Mouse (Mus musculus) megakaryocyte, embryonic 14.5 days (primary cell): ENCODE results near the gene Zfp541. TPM values are rescaled to one million over a fixed set of nuclear protein-coding genes. Genes with fewer than 3 reads are reported as not detected.

ENCODE experiments used
- H3K27me3 ChIP-seq: replicated peaks from 2 replicates; pipeline ENCODE3; 2012; ENCODE audit warnings: inconsistent platforms
- H3K36me3 ChIP-seq: replicated peaks from 2 replicates; pipeline ENCODE3; 2012; ENCODE audit warnings: low read length, inconsistent platforms, mixed read lengths
- H3K4me1 ChIP-seq: 2 replicates; pipeline ENCODE4 v1.6.1; 2012; ENCODE audit warnings: inconsistent platforms
- H3K4me3 ChIP-seq: replicated peaks from 2 replicates; pipeline ENCODE3; 2012; ENCODE audit warnings: moderate library complexity, mild to moderate bottlenecking, inconsistent platforms
- H3K9me3 ChIP-seq: 2 replicates; pipeline ENCODE4 v1.6.1; 2012; ENCODE audit warnings: inconsistent platforms
- FLI1 ChIP-seq: IDR thresholded peaks from 2 replicates; pipeline ENCODE4 v1.6.1; 2012; ENCODE audit warnings: low read length, inconsistent platforms, mixed read lengths
- GATA1 ChIP-seq: IDR thresholded peaks from 3 replicates; pipeline ENCODE4 v1.6.1; 2012; ENCODE audit warnings: mixed read lengths, low read length, inconsistent platforms, borderline replicate concordance
- polyA plus RNA-seq: library from polyadenylated mRNA; stranded (reverse); fragments of >175 nt; gene quantifications from 2 replicates; pipeline ENCODE4 v1.2.3, GENCODE M21; 2012; ENCODE audit warnings: low replicate concordance; ENCODE audit not compliant: insufficient read depth

Gene Zfp541
- polyA plus RNA-seq: 0.15 TPM in 1 of 2 replicates, not detected in the other

- TF ChIP-seq FLI1: no peak
- no peak for TF ChIP-seq GATA1
- Histone ChIP-seq H3K27me3 (no peaks in the 10 kb centered on the region), H3K4me3 (no peak within 1 kb of the TSS), H3K9me3 (peaks cover 12% of the 10 kb centered on the region), H3K36me3 (no peaks in the 10 kb centered on the region), H3K4me1 (peaks cover 19% of the 10 kb centered on the region)
Observed at GRCm38 (mm10) chr7:16061219-16062098, at the start of gene Zfp541. TSS of gene Zfp541 (plus strand) at chr7:16061814.

- no peaks in the 10 kb centered on the region for H3K9me3 ChIP-seq
- H3K4me1 ChIP-seq: peaks cover 97% of the 10 kb centered on the region
- peaks cover 56% of the 10 kb centered on the region for H3K36me3 ChIP-seq
- no peaks in the 10 kb centered on the region for H3K27me3 ChIP-seq
- TF ChIP-seq GATA1 (no peak), FLI1 (no peak)
- H3K4me3 ChIP-seq: no peak overlapping the region
Observed at GRCm38 (mm10) chr7:16012576-16013263, 48.9 kb upstream of the Zfp541 start.

- Histone ChIP-seq H3K9me3 (no peaks in the 10 kb centered on the region), H3K36me3 (peaks cover 49% of the 10 kb centered on the region), H3K4me1 (peaks cover 97% of the 10 kb centered on the region), H3K27me3 (no peaks in the 10 kb centered on the region), H3K4me3 (no peak overlapping the region)
- TF ChIP-seq FLI1: no peak
Observed at GRCm38 (mm10) chr7:16013722-16014275, 47.8 kb upstream of the Zfp541 start.

- H3K36me3 ChIP-seq: peaks cover 49% of the 10 kb centered on the region
- H3K4me1 ChIP-seq: peaks cover 99% of the 10 kb centered on the region
Observed at GRCm38 (mm10) chr7:16014521-16015175, 47.0 kb upstream of the Zfp541 start.

GRCm38 (mm10) chr7:16015384-16015783 is 46.2 kb upstream of the Zfp541 start:
- no peak overlapping the region for H3K4me3 ChIP-seq
- peaks cover 51% of the 10 kb centered on the region for H3K36me3 ChIP-seq
- no peak for TF ChIP-seq FLI1
- no peak for TF ChIP-seq GATA1
- no peaks in the 10 kb centered on the region for H3K27me3 ChIP-seq
- peaks cover 99% of the 10 kb centered on the region for H3K4me1 ChIP-seq
- H3K9me3 ChIP-seq: no peaks in the 10 kb centered on the region

More at GRCm38 (mm10) chr7:16014521-16015175, 47.0 kb upstream of the Zfp541 start:
- no peak overlapping the region for H3K4me3 ChIP-seq
- TF ChIP-seq FLI1 (no peak), GATA1 (no peak)
- no peaks in the 10 kb centered on the region for H3K27me3 ChIP-seq
- H3K9me3 ChIP-seq: no peaks in the 10 kb centered on the region

- Histone ChIP-seq H3K27me3 (no peaks in the 10 kb centered on the region), H3K4me3 (peak overlapping the region; percentile 81), H3K4me1 (peaks cover 98% of the 10 kb centered on the region), H3K9me3 (no peaks in the 10 kb centered on the region), H3K36me3 (peaks cover 28% of the 10 kb centered on the region)
- TF ChIP-seq FLI1: no peak
- no peak for TF ChIP-seq GATA1
Observed at GRCm38 (mm10) chr7:16018016-16018810, 43.4 kb upstream of the Zfp541 start.

GRCm38 (mm10) chr7:16019256-16020094 is 42.1 kb upstream of the Zfp541 start:
- no peak for TF ChIP-seq GATA1
- no peak for TF ChIP-seq FLI1
- Histone ChIP-seq H3K36me3 (peaks cover 26% of the 10 kb centered on the region), H3K27me3 (no peaks in the 10 kb centered on the region), H3K4me1 (peaks cover 92% of the 10 kb centered on the region), H3K4me3 (peak overlapping the region; percentile 76), H3K9me3 (no peaks in the 10 kb centered on the region)

GRCm38 (mm10) chr7:16024603-16025222 is 36.9 kb upstream of the Zfp541 start:
- H3K4me1 ChIP-seq: peaks cover 80% of the 10 kb centered on the region
- TF ChIP-seq FLI1 (no peak), GATA1 (no peak)
- peaks cover 32% of the 10 kb centered on the region for H3K36me3 ChIP-seq
- H3K4me3 ChIP-seq: no peak overlapping the region
- H3K9me3 ChIP-seq: no peaks in the 10 kb centered on the region
- H3K27me3 ChIP-seq: no peaks in the 10 kb centered on the region
